Mouse (Mus musculus): ENCODE data around the gene D630003M21Rik. TPM values are rescaled to one million over a fixed set of nuclear protein-coding genes. Genes with fewer than 3 reads are reported as not detected.

Gene D630003M21Rik
- polyA plus RNA-seq, 2 experiments, result 12.7 to 19.2 TPM

GRCm38 (mm10) chr2:158273646-158274045 is 44.6 kb upstream of the D630003M21Rik start:
- ATAC-seq (ENCODE audit: low FRiP score, low read depth) (no peak), DNase-seq (ENCODE audit: low spot score) (no peak)
- TF ChIP-seq POLR2A (IDR thresholded peaks at IDR 0.05; ENCODE audit: borderline replicate concordance, extremely low read depth, insufficient read depth, insufficient read length), result no peak
- Histone ChIP-seq H3K4me3 (replicated peaks; ENCODE audit: low read length) (no peak overlapping the region), H3K9me3 (ENCODE audit: control insufficient read depth, low read length) (no peaks in the 10 kb centered on the region), H3K9ac (ENCODE audit: low read depth, low read length, severe bottlenecking) (no peak overlapping the region), H3K36me3 (ENCODE audit: control insufficient read depth, insufficient read depth, low read length) (no peaks in the 10 kb centered on the region), H3K4me1 (ENCODE audit: control insufficient read depth, insufficient read depth, low read length) (peaks cover 8% of the 10 kb centered on the region; the same call in 1 of the 2 replicates), H3K4me2 (replicated peaks; ENCODE audit: low read depth, low read length, severe bottlenecking) (no peak overlapping the region), H3K27ac (replicated peaks; ENCODE audit: low read depth, low read length) (peak overlapping the region; percentile 61), H3K27me3 (ENCODE audit: control insufficient read depth, insufficient read depth, low read length) (no peaks in the 10 kb centered on the region)
- WGBS, result 19% methylated on average over 2 of the region's 2 CpGs

GRCm38 (mm10) chr2:158270017-158270416 is 41.0 kb upstream of the D630003M21Rik start:
- no peak for TF ChIP-seq POLR2A (IDR thresholded peaks at IDR 0.05; ENCODE audit: borderline replicate concordance, extremely low read depth, insufficient read depth, insufficient read length)
- WGBS, result 85% methylated on average over 8 of the region's 8 CpGs
- ATAC-seq (ENCODE audit: low FRiP score, low read depth), result no peak

GRCm38 (mm10) chr2:158264877-158265276 is 35.9 kb upstream of the D630003M21Rik start:
- Histone ChIP-seq H3K4me1 (ENCODE audit: control insufficient read depth, insufficient read depth, low read length) (no peaks in the 10 kb centered on the region), H3K27me3 (ENCODE audit: control insufficient read depth, insufficient read depth, low read length) (no peaks in the 10 kb centered on the region), H3K36me3 (ENCODE audit: control insufficient read depth, insufficient read depth, low read length) (no peaks in the 10 kb centered on the region), H3K9ac (ENCODE audit: low read depth, low read length, severe bottlenecking) (no peak overlapping the region), H3K27ac (replicated peaks; ENCODE audit: low read depth, low read length) (no peak overlapping the region), H3K9me3 (ENCODE audit: control insufficient read depth, low read length) (no peaks in the 10 kb centered on the region), H3K4me3 (replicated peaks; ENCODE audit: low read length) (no peak overlapping the region), H3K4me2 (replicated peaks; ENCODE audit: low read depth, low read length, severe bottlenecking) (no peak overlapping the region)
- no peak for TF ChIP-seq POLR2A (IDR thresholded peaks at IDR 0.05; ENCODE audit: borderline replicate concordance, extremely low read depth, insufficient read depth, insufficient read length)
- WGBS, result 78% methylated on average over 3 of the region's 3 CpGs
- DNase-seq (ENCODE audit: low spot score) (no peak), ATAC-seq (ENCODE audit: low FRiP score, low read depth) (no peak)

More at GRCm38 (mm10) chr2:158270017-158270416, 41.0 kb upstream of the D630003M21Rik start:
- H3K27me3 ChIP-seq (ENCODE audit: control insufficient read depth, insufficient read depth, low read length), result no peaks in the 10 kb centered on the region
- peaks cover 8% of the 10 kb centered on the region; the same call in 1 of the 2 replicates for H3K4me1 ChIP-seq (ENCODE audit: control insufficient read depth, insufficient read depth, low read length)
- H3K4me3 ChIP-seq (replicated peaks; ENCODE audit: low read length), result no peak overlapping the region
- no peak overlapping the region for H3K27ac ChIP-seq (replicated peaks; ENCODE audit: low read depth, low read length)
- no peak overlapping the region for H3K4me2 ChIP-seq (replicated peaks; ENCODE audit: low read depth, low read length, severe bottlenecking)
- H3K9me3 ChIP-seq (ENCODE audit: control insufficient read depth, low read length), result no peaks in the 10 kb centered on the region
- H3K9ac ChIP-seq (ENCODE audit: low read depth, low read length, severe bottlenecking), result no peak overlapping the region
- no peaks in the 10 kb centered on the region for H3K36me3 ChIP-seq (ENCODE audit: control insufficient read depth, insufficient read depth, low read length)
- no peak for DNase-seq (ENCODE audit: low spot score)

DNA sequence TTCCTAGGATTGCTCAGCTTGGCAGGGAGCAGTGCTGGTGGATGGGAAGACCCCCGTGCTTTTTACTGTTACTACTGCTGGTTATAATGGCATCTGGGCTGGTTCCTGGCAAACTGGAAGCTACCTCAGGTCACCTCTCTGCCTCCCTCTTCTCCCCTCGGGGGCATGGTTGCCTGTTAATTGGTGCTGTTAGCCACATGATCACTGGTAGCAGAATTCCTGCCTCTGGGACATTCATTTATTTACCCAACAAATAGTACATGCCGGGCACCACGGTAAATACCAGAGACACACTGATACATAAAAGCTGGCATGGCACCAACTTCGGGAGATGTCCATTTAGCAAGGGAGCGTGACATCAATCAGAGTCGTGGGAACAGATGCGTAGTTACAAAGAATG is 30.5 kb upstream of the D630003M21Rik start:
- no peaks in the 10 kb centered on the region for H3K27me3 ChIP-seq (ENCODE audit: control insufficient read depth, insufficient read depth, low read length)
- H3K36me3 ChIP-seq (ENCODE audit: control insufficient read depth, insufficient read depth, low read length), result no peaks in the 10 kb centered on the region
- peaks cover 9% of the 10 kb centered on the region; the same call in 1 of the 2 replicates for H3K4me1 ChIP-seq (ENCODE audit: control insufficient read depth, insufficient read depth, low read length)
- no peak for TF ChIP-seq POLR2A (IDR thresholded peaks at IDR 0.05; ENCODE audit: borderline replicate concordance, extremely low read depth, insufficient read depth, insufficient read length)
- H3K4me3 ChIP-seq (replicated peaks; ENCODE audit: low read length), result no peak overlapping the region
- no peak for ATAC-seq (ENCODE audit: low FRiP score, low read depth)
- DNase-seq (ENCODE audit: low spot score), result no peak
- no peak overlapping the region for H3K4me2 ChIP-seq (replicated peaks; ENCODE audit: low read depth, low read length, severe bottlenecking)
- no peak overlapping the region for H3K9ac ChIP-seq (ENCODE audit: low read depth, low read length, severe bottlenecking)
- H3K27ac ChIP-seq (replicated peaks; ENCODE audit: low read depth, low read length), result no peak overlapping the region
- H3K9me3 ChIP-seq (ENCODE audit: control insufficient read depth, low read length), result no peaks in the 10 kb centered on the region
- WGBS, result 67% methylated on average over 8 of the region's 8 CpGs

DNA sequence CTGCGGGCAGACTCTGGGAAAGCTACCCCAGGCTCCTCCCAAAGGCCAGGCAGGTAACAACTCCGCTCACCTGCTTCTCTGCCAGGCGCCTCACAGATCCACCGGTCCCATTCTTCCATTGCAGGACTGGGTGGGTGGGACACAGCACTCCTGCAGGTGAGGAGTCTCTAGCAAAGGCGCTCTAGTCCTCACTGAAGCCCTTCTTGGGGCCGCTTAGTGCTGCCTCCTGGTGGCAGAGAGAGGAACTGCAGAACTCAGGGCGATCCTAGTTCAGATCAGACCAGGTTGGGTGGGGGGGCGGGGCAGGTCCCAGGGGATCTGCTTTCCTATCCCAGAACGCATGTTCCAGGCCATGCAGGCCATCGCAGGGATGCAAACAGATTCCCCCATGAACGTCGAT is 29.8 kb upstream of the D630003M21Rik start:
- Histone ChIP-seq H3K27me3 (ENCODE audit: control insufficient read depth, insufficient read depth, low read length) (no peaks in the 10 kb centered on the region), H3K27ac (replicated peaks; ENCODE audit: low read depth, low read length) (no peak overlapping the region), H3K9ac (ENCODE audit: low read depth, low read length, severe bottlenecking) (no peak overlapping the region), H3K4me3 (replicated peaks; ENCODE audit: low read length) (no peak overlapping the region), H3K4me1 (ENCODE audit: control insufficient read depth, insufficient read depth, low read length) (peaks cover 9% of the 10 kb centered on the region; the same call in 1 of the 2 replicates), H3K4me2 (replicated peaks; ENCODE audit: low read depth, low read length, severe bottlenecking) (peak overlapping the region; percentile 3; the same call in 1 of the 2 replicates), H3K36me3 (ENCODE audit: control insufficient read depth, insufficient read depth, low read length) (no peaks in the 10 kb centered on the region), H3K9me3 (ENCODE audit: control insufficient read depth, low read length) (no peaks in the 10 kb centered on the region)
- peak; percentile 44; the same call in 1 of the 2 replicates for ATAC-seq (ENCODE audit: low FRiP score, low read depth)
- peak; percentile 78 for DNase-seq (ENCODE audit: low spot score)
- 13% methylated on average over 12 of the region's 12 CpGs for WGBS
- no peak for TF ChIP-seq POLR2A (IDR thresholded peaks at IDR 0.05; ENCODE audit: borderline replicate concordance, extremely low read depth, insufficient read depth, insufficient read length)

Measured in limb, embryonic 14.5 days (tissue).